Mouse (Mus musculus) frontal cortex, postnatal 36 days (tissue): ENCODE measurements around the gene BC049715.
A peak's percentile ranks its signal among the peaks of the same experiment; 100 is the strongest.

Experiments
- DNase-seq, 2 experiments: peaks; one replicate each; pipeline ENCODE4 v3.0.0; 2022; ENCODE audit warnings: low spot score in 2 of 2

Gene BC049715

DNA sequence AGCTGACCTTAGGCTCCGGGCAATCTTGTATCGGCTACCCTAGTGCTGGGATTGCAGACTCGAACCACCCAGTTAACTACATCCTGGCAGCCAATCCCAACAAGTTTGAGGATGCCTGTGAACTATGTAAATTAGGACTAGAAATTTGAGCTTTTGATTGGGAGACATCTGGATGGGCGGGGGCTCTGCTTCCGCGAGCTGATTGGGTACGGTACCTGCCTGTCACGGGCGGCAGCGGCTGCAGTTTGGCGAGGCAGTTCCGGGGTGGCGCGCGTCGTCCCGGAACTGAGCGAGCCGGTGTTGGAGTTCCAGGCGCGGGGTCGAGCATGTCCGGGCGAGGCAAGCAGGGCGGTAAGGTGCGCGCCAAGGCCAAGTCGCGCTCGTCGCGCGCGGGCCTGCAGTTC, 19.4 kb upstream of the BC049715 start, which contains the start of gene H2afj:
Gene H2afj, plus strand, starts transcription at position 231 of the 404 bp plus-strand sequence.
- DNase-seq: peak; percentile 99

- peak; percentile 44 to 48 for DNase-seq
Measured at GRCm38 (mm10) chr6:136808631-136809046, 18.8 kb upstream of the BC049715 start.

- DNase-seq: no peak
Measured at GRCm38 (mm10) chr6:136809077-136809476, 18.3 kb upstream of the BC049715 start.

DNA sequence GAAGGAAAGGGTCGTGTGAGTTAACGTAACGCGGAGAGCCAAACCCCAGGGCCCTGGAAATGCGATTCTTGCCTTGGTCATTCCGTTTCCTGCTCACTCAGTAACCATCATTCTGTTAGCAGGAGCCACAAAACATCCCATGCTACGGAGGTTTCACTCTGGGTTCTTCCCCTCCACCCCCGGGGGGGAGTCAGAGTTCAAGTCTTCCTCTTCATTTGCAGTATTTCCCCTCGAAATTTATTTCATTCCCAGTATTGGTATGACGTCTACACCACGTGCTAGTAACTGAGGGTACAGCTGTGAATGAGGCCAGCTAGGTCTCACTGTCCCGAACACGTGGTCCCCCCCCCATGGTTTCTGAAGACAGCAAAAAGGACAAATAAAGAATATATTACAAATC, 17.8 kb upstream of the BC049715 start:
- no peak for DNase-seq

- DNase-seq: no peak
Measured at GRCm38 (mm10) chr6:136811196-136811595, 16.2 kb upstream of the BC049715 start.

- DNase-seq: peak in 1 of 2 experiments; percentile 29
Measured at GRCm38 (mm10) chr6:136813117-136813516, 14.3 kb upstream of the BC049715 start.

DNA sequence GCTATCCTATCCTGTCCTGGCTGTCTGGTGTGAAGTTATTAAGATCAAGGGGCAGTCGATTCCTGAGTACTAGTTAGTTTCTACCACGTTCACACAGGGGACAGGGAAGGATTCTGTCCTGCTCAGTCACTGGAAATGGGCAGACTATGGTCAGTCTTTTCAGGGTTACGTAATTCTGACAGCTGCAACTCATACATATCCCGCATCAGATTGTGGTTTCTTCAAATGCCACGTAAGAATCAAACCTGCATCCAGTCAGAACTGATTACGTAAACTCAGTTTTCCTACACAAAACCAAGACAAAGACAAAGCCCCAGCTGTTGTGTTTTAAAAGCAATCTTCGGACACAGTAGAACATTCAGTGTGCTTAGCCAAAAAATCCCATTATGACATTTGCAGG, 12.0 kb upstream of the BC049715 start:
- DNase-seq: no peak

DNA sequence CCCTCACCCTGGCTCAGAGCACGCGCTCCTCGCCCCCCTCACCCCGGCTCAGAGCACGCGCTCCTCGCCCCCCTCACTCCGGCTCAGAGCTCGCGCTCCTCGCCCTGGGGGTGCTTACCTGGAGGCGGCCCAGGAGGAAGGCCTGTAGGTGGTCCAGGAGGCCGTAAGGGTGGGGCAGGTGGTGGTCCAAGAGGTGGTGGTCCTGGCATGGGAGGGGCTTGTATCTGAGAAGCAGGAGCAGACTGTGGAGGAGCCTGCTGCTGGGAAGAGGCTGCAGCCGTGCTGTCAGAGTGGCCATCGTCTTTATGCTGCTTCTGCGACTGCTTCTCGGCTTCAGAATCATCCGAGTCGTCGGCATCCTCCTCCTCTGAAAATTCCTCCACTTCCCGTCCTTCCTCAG, 10.6 kb upstream of the BC049715 start:
- DNase-seq: no peak

DNA sequence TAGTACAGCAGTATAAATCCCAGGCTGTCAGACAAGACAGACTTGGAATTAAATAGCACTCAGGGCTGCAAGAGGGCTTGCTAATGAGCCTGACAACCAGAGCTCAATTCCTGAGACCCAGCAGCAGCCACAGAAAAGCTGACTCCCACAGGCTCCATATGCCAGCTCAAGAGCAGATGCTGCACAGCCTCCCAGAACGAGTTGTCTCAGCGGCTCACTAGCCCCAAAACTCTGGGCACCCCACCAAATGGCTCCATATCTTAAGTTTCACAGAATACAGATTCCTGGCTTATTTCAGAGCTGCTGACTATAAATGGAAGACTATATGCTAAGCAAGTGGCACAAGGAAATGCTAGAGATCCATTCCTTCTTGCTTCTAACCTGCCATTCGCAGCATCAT, 9.9 kb upstream of the BC049715 start:
- DNase-seq: peak; percentile 86 to 93

- no peak for DNase-seq
Measured at GRCm38 (mm10) chr6:136820381-136820780, 7.0 kb upstream of the BC049715 start.

DNA sequence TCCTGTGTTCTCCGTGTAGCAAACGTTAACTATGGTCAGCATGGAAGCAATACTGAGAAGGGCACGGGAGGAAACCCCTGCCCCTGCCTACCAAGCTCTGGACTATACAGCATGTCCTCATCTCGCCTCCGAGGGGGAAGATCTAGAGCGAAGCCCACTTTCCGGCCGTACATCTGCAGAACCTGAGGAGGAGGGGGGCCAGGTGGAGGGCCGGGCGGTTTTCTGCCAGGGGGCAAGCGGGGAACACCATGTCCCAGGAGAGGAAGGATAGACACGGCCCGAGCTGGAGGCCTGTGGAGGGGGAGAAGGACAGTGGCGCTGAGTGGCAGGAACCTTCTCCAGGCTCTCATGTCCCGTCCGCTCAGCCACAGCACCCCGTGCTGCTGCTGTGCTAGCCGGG, 6.3 kb upstream of the BC049715 start:
- no peak for DNase-seq

GRCm38 (mm10) chr6:136824987-136825386, 2.4 kb upstream of the BC049715 start:
- DNase-seq: no peak

DNA sequence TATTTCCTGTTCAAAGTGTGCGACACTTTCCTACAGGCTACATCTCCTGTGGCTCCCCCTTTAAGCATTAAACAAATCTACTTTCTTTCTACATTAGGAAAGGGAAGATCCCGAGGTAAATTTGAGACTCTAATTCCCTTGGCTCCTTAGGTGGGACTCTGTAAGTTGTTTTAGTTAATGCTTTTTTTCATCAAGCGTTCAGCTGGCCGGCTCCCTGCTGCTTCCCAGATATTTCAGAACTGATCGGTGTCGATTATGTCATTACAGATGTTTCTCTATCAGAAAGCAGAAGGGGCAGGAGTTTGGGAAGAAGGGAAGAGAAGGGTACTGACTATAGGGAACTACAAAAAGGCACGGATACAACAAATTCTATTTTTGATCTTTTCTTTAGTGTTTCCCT, 310 bp upstream of the BC049715 start:
- no peak for DNase-seq

GRCm38 (mm10) chr6:136827881-136828561, 595 bp downstream of the BC049715 start, which contains the start of gene Wbp11:
Gene Wbp11 (minus strand): TSS chr6:136828233.
- DNase-seq: peak; percentile 95 to 98

DNA sequence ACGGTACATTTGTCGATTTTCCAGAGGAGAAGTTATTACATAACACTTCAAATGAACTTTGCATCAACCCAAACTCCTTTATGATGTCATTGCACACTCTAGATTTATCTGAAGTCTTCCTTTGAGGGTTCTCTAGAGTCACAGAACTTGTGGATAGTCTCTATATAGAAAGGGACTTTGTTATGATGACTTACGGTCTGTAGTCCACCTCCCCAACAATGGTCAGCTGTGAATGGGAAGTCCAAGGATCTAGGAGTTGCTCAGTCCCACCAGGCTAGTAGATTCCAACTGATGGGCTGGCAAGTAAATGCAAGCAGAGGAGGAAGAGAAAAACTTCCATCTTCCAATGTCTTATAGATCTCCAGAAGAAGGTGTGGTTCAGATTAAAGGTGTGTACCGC, 1.3 kb downstream of the BC049715 start:
- DNase-seq: no peak

GRCm38 (mm10) chr6:136831712-136832111, 4.3 kb downstream of the BC049715 start:
- no peak for DNase-seq

- no peak for DNase-seq
Measured at GRCm38 (mm10) chr6:136835352-136835751, 7.9 kb downstream of the BC049715 start, which contains the start of gene Smco3. Gene Smco3 (minus strand): TSS chr6:136835452.

DNA sequence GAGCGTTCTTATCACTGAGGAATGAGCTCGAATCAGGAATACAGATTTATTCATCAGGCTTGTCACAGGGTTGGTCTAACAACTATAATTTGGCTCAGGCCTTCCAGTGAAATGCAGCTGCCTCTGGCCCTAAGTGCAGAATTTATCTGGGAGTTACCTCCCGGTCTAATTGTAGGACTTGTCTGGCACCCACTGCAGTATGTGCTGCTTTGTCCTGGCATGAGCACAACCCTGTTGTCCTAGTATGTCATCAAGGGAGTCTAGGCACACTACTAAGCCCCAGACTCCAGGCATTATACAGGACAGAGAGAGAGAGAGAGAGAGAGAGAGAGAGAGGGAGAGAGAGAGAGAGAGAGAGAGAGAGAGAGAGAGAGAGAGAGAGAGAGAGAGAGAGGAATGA, 9.9 kb downstream of the BC049715 start:
- no peak for DNase-seq

DNA sequence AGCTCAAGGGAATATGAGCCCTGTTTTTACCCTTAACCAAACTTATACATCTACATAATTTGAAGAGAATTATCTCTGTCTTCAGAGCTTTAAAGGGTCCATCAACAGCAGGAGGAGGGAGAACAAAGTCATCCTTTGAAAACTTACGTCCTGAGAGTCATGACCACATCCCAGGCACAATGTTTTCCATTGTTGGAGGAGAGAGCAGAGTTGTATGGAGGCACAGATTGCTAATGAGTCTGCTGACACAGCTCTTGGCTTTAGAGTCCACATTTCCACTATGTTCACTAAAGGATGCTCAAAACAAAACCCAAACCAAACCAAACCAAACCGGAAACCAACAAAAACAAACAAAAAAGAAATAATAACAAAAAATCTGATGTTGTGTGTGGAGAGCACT, 17.5 kb downstream of the BC049715 start:
- DNase-seq: no peak

- no peak for DNase-seq
Measured at GRCm38 (mm10) chr6:136845706-136846480, 18.5 kb downstream of the BC049715 start.

DNA sequence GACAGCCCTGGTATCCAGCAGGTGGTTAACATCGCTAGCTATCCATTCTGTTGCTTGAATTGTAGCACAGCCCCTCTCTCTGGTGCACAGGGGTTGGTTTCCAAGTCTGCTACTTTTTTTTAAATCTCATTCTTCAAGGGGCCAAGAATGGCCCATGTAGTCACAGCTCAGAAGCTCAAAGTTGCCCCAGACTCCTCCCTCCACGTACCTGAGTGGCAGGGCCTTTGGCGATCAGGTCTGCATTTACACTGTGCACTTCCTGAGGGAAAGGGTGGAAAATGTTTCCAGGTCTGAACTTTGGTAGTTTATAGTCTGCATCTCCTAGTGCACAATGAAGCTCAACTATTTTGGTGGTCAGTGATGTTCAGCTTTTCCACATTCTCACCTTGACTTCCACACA, 19.8 kb downstream of the BC049715 start:
- no peak for DNase-seq

DNA sequence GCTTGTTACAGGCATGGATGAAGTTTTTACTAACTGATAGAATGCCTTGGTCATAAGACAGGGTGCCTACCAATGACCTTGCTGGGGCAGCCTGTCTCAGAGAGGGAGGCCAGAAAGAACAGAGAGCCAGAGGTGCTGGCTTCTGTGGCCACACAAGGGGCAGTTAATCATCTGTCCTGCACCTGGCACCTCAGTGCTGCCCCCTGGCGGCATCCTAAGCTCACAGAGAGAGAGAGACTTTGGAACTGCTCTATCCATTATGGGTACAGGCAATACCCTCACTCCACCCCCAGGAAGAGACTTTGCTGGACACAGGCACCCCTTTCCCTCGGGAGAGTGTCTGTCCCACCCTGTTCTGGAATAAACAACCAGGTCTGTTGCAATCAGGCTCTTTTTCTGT, 20.4 kb downstream of the BC049715 start:
- DNase-seq: peak; percentile 26 to 36

- DNase-seq: no peak
Measured at GRCm38 (mm10) chr6:136848399-136848798, 21.0 kb downstream of the BC049715 start.
